Mouse (Mus musculus) testis, adult 2 months (tissue): ENCODE results near the gene Pdcd10. TPM values are rescaled to one million over a fixed set of nuclear protein-coding genes. Genes with fewer than 3 reads are reported as not detected.

Source experiments
- H3K27ac ChIP-seq: fragments of 200-500 bp; 2 replicates; pipeline ENCODE4 v1.5.1; 2012; ENCODE audit warnings: low read depth, low read length; ENCODE audit not compliant: control insufficient read depth, insufficient read depth
- H3K27me3 ChIP-seq: fragments of 200-500 bp; 2 replicates; pipeline ENCODE4 v1.6.1; 2012; ENCODE audit warnings: mild to moderate bottlenecking, low read length, moderate library complexity; ENCODE audit not compliant: control insufficient read depth, insufficient read depth
- H3K36me3 ChIP-seq: fragments of 200-500 bp; 2 replicates; pipeline ENCODE4 v1.6.1; 2012; ENCODE audit warnings: mild to moderate bottlenecking, low read length; ENCODE audit not compliant: control insufficient read depth, insufficient read depth
- H3K4me1 ChIP-seq: fragments of 200-500 bp; 2 replicates; pipeline ENCODE4 v1.6.1; 2012; ENCODE audit warnings: low read length; ENCODE audit not compliant: control insufficient read depth, insufficient read depth
- H3K4me3 ChIP-seq: fragments of 200-500 bp; 2 replicates; pipeline ENCODE4 v1.5.1; 2012; ENCODE audit warnings: low read depth, mild to moderate bottlenecking, low read length, moderate library complexity, mixed read lengths; ENCODE audit not compliant: control insufficient read depth
- CTCF ChIP-seq: fragments of 200-500 bp; IDR thresholded peaks from 2 replicates; pipeline ENCODE4 v1.5.1; 2012; ENCODE audit warnings: low read depth, mild to moderate bottlenecking, inconsistent platforms, low read length, moderate library complexity; ENCODE audit not compliant: control insufficient read depth, insufficient read depth, insufficient replicate concordance
- POLR2A ChIP-seq: fragments of 200-500 bp; IDR thresholded peaks from 2 replicates; pipeline ENCODE4 v1.6.1; 2012; ENCODE audit warnings: low read depth, mild to moderate bottlenecking, inconsistent platforms, low read length, moderate library complexity; ENCODE audit not compliant: control insufficient read depth
- polyA plus RNA-seq: library from polyadenylated mRNA; depleted of rRNA; stranded (reverse); fragments of >200 nt; gene quantifications from 2 replicates; pipeline ENCODE4 v1.2.3, GENCODE M21; 2012; rRNA removed

Gene Pdcd10
- polyA plus RNA-seq, 1 experiment = 11.5 TPM

GRCm38 (mm10) chr3:75468154-75468553 is 88.5 kb downstream of the Pdcd10 start:
- TF ChIP-seq CTCF (no peak), POLR2A (no peak)
- Histone ChIP-seq H3K36me3 (no peaks in the 10 kb centered on the region), H3K4me1 (no peaks in the 10 kb centered on the region), H3K27ac (no peak overlapping the region), H3K4me3 (no peak overlapping the region), H3K27me3 (no peaks in the 10 kb centered on the region)

Other genes starting within 250 kb of the Pdcd10 start
- 0.48 and 0.52 TPM in 2 replicates for gene Wdr49, start 74.7 kb downstream of the Pdcd10 start, polyA plus RNA-seq
- gene Serpini1, start 691 bp upstream of the Pdcd10 start, polyA plus RNA-seq = 0.93 and 1.8 TPM in 2 replicates
- gene Gm29133, start 191.3 kb upstream of the Pdcd10 start, polyA plus RNA-seq = not detected in 2 replicates